Mouse (Mus musculus): ENCODE data around the gene Fam50a. TPM values are rescaled to one million over a fixed set of nuclear protein-coding genes. Genes with fewer than 3 reads are reported as not detected.

The Fam50a gene
- polyA plus RNA-seq, 1 experiment from 2014 or later = 64.9 TPM

DNA sequence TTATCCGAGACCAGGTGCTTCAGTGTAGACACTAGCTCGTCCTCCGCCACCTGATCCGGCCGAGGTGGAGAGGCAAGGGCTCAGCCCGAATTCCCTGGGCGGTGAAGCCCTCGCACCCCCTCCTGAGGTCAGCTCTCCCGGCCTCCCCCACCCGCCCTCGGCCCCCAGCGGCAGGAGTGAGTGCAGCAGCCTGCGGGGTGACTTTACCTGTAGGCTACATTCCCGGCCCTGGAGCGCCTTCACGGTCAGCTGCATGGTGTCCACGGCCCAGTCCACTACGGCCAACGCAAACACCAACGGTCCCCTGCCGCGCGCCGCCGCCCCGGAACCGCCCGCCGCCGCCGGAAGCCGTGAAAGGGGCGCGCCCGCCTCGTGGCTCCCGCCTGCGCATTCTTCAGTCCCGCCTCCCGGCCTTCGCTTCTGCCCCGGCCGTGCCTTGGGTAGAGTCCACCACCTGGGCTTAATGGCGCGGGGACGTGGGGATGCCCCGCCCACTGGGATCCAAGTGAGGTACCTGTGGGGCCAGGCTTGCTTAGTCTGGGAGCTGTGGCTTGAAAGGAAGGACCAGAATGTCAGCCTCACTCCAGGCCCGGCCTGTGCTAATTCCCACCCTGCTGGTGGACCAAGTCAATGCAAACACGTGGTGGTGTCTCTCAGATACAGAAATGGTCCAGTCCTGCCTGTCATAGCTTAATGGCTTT, 55.5 kb downstream of the Fam50a start:
- H3K4me2 ChIP-seq (ENCODE audit: low read depth, low read length) = peak overlapping the region; percentile 63
- peaks cover 11% of the 10 kb centered on the region for H3K4me1 ChIP-seq (replicated peaks; ENCODE audit: control insufficient read depth, insufficient read depth, low read length)
- ATAC-seq (ENCODE audit: low read depth) = peak; percentile 90
- no peaks in the 10 kb centered on the region for H3K27me3 ChIP-seq (ENCODE audit: control insufficient read depth, insufficient read depth, low read depth, low read length)
- H3K4me3 ChIP-seq (ENCODE audit: low read length) = peak overlapping the region; percentile 65
- H3K27ac ChIP-seq (ENCODE audit: low read length) = peak overlapping the region; percentile 73
- H3K36me3 ChIP-seq (ENCODE audit: control insufficient read depth, insufficient read depth, low read length) = peaks cover 3% of the 10 kb centered on the region; the same call in 1 of the 2 replicates
- peak overlapping the region; percentile 84 for H3K9ac ChIP-seq (ENCODE audit: low read length)
- H3K9me3 ChIP-seq (ENCODE audit: control insufficient read depth, low read length) = no peaks in the 10 kb centered on the region
- WGBS = 17% methylated on average over 33 of the region's 49 CpGs

Small RNAs within 50 kb of the gene (microRNA-seq; reads per million reads assigned to microRNA genes)
- gene Mir7091 = not detected
- not detected for gene Mir7092

Other genes with a start within 250 kb of the Fam50a start
- not detected in 2 replicates for gene Opn1mw, start 185.6 kb upstream of the Fam50a start, polyA plus RNA-seq (2015; fragmentation: Nextera tagmentation; extraction: Ambion mirVana)
- 11.5 and 11.6 TPM in 2 replicates for gene Mecp2, start 177.7 kb upstream of the Fam50a start, polyA plus RNA-seq (2015; fragmentation: Nextera tagmentation; extraction: Ambion mirVana)
- gene Tex28, start 145.2 kb upstream of the Fam50a start, polyA plus RNA-seq (2015; fragmentation: Nextera tagmentation; extraction: Ambion mirVana) = not detected in 2 replicates
- not detected in 2 replicates for gene Tktl1, start 135.8 kb upstream of the Fam50a start, polyA plus RNA-seq (2015; fragmentation: Nextera tagmentation; extraction: Ambion mirVana)
- gene Flna, start 63.2 kb upstream of the Fam50a start, polyA plus RNA-seq (2015; fragmentation: Nextera tagmentation; extraction: Ambion mirVana) = 372 and 374 TPM in 2 replicates
- 24.9 and 25.4 TPM in 2 replicates for gene Emd, start 58.3 kb upstream of the Fam50a start, polyA plus RNA-seq (2015; fragmentation: Nextera tagmentation; extraction: Ambion mirVana)
- gene Rpl10, start 42.2 kb upstream of the Fam50a start, polyA plus RNA-seq (2015; fragmentation: Nextera tagmentation; extraction: Ambion mirVana) = 826 and 850 TPM in 2 replicates
- 81.9 and 91.7 TPM in 2 replicates for gene Taz, start 31.1 kb upstream of the Fam50a start, polyA plus RNA-seq (2015; fragmentation: Nextera tagmentation; extraction: Ambion mirVana)
- gene Dnase1l1, start 30.7 kb upstream of the Fam50a start, polyA plus RNA-seq (2015; fragmentation: Nextera tagmentation; extraction: Ambion mirVana) = 17.4 and 18.6 TPM in 2 replicates
- 141 and 153 TPM in 2 replicates for gene Atp6ap1, start 15.9 kb upstream of the Fam50a start, polyA plus RNA-seq (2015; fragmentation: Nextera tagmentation; extraction: Ambion mirVana)
- 204 and 211 TPM in 2 replicates for gene Gdi1, start 8.0 kb upstream of the Fam50a start, polyA plus RNA-seq (2015; fragmentation: Nextera tagmentation; extraction: Ambion mirVana)
- 7.5 and 9.9 TPM in 2 replicates for gene Plxna3, start 16.0 kb downstream of the Fam50a start, polyA plus RNA-seq (2015; fragmentation: Nextera tagmentation; extraction: Ambion mirVana)
- gene Lage3, start 40.6 kb downstream of the Fam50a start, polyA plus RNA-seq (2015; fragmentation: Nextera tagmentation; extraction: Ambion mirVana) = 109 and 117 TPM in 2 replicates
- gene Ubl4a, start 60.2 kb downstream of the Fam50a start, polyA plus RNA-seq (2015; fragmentation: Nextera tagmentation; extraction: Ambion mirVana) = 85.5 and 86.2 TPM in 2 replicates
- gene Slc10a3, start 60.3 kb downstream of the Fam50a start, polyA plus RNA-seq (2015; fragmentation: Nextera tagmentation; extraction: Ambion mirVana) = 19.1 and 21.8 TPM in 2 replicates
- gene Fam3a, start 80.2 kb downstream of the Fam50a start, polyA plus RNA-seq (2015; fragmentation: Nextera tagmentation; extraction: Ambion mirVana) = 42.5 and 45.8 TPM in 2 replicates
- 21.0 and 21.1 TPM in 2 replicates for gene Ikbkg, start 80.3 kb downstream of the Fam50a start, polyA plus RNA-seq (2015; fragmentation: Nextera tagmentation; extraction: Ambion mirVana)
- 44.1 and 51.2 TPM in 2 replicates for gene G6pdx, start 116.2 kb downstream of the Fam50a start, polyA plus RNA-seq (2015; fragmentation: Nextera tagmentation; extraction: Ambion mirVana)
- not detected in 2 replicates for gene Gm6880, start 168.4 kb downstream of the Fam50a start, polyA plus RNA-seq (2015; fragmentation: Nextera tagmentation; extraction: Ambion mirVana)

Measured in lung, embryonic 16.5 days (tissue).